ENCODE assay signal across 28 mouse cellular contexts in genomic region chr2:101610861-101611260, GRCm38 (mm10). TPM values are rescaled to one million over a fixed set of nuclear protein-coding genes. Genes with fewer than 3 reads are reported as not detected.
DNase-seq lines count a peak whose midpoint lies in the region; ATAC-seq and TF ChIP-seq lines count a peak whose summit lies in the region.
"Had no signal": no experiment of that assay in that cellular context is flagged by ENCODE, and none has a peak within 500 bp of the region (broad histone marks: within the 10 kb centered on the region; RNA-seq: fewer than 3 reads in every experiment).

No protein-coding gene starts in this region.

- no peak overlapping the region for H3K9ac ChIP-seq in midbrain, embryonic 11.5 days (ENCODE audit: low read length)
- H3K9ac ChIP-seq in midbrain, embryonic 15.5 days = no peak overlapping the region

- no peaks in the 10 kb centered on the region for H3K36me3 ChIP-seq in midbrain, embryonic 11.5 days (ENCODE audit: control insufficient read depth, insufficient read depth, low read length)
- no peaks in the 10 kb centered on the region for H3K36me3 ChIP-seq in midbrain, embryonic 15.5 days (replicated peaks)

- no peaks in the 10 kb centered on the region for H3K9me3 ChIP-seq in midbrain, embryonic 11.5 days (ENCODE audit: control insufficient read depth, low read length)
- no peaks in the 10 kb centered on the region for H3K9me3 ChIP-seq in midbrain, embryonic 15.5 days
- H3K9me3 ChIP-seq: G1E had no signal

- no peak for DNase-seq in layer of hippocampus, adult 2 months (ENCODE audit: low spot score in 2 of 2)
- no peak for DNase-seq in layer of hippocampus, postnatal 36 days
- DNase-seq in midbrain, embryonic 11.5 days (ENCODE audit: low spot score, missing footprints) = peak; percentile 79
- peak; percentile 0 for DNase-seq in thymus, postnatal 25 days
- no peak for DNase-seq in thymus, postnatal 14 days
- peak; percentile 58 for DNase-seq in brain, adult 2 months (ENCODE audit: low read depth, low spot score)
- no peak for DNase-seq in yolk sac, embryonic 10.5 days (ENCODE audit: low spot score)
- DNase-seq: adrenal gland, adult 2 months; adrenal gland, adult 8-10 months; adrenal gland, postnatal 10 days; adrenal gland, postnatal 14 days; adrenal gland, postnatal 25 days; adrenal gland, postnatal 36 days; B cell, adult 2 months; cerebellum, adult 11 months; cerebellum, adult 11-12 months; cerebellum, adult 18-20 months had no signal

- peak overlapping the region; percentile 43; the same call in 1 of the 2 replicates for H3K27ac ChIP-seq in layer of hippocampus, adult 2 months
- H3K27ac ChIP-seq in midbrain, embryonic 11.5 days (ENCODE audit: low read depth, low read length) = no peak overlapping the region
- no peak overlapping the region for H3K27ac ChIP-seq in midbrain, embryonic 15.5 days

- ATAC-seq in midbrain, embryonic 11.5 days (ENCODE audit: low FRiP score) = no peak
- ATAC-seq in midbrain, embryonic 15.5 days (replicated peaks) = no peak
- ATAC-seq: activated CD4-positive, CD25-positive, alpha-beta regulatory T cell, adult 4 months; CD4-positive, CD25-positive, alpha-beta regulatory T cell, adult 4 months; Patski had no signal

- H3K4me2 ChIP-seq in midbrain, embryonic 11.5 days = no peak overlapping the region
- H3K4me2 ChIP-seq in midbrain, embryonic 15.5 days = no peak overlapping the region

- no peak for TF ChIP-seq CTCF in layer of hippocampus, adult 2 months (conservative IDR thresholded peaks at IDR 0.05)

- H3K27me3 ChIP-seq in midbrain, embryonic 11.5 days (ENCODE audit: control insufficient read depth, insufficient read depth, low read length) = no peaks in the 10 kb centered on the region
- H3K27me3 ChIP-seq in midbrain, embryonic 15.5 days (replicated peaks) = no peaks in the 10 kb centered on the region
- H3K27me3 ChIP-seq: Patski had no signal

- H3K4me3 ChIP-seq in layer of hippocampus, adult 2 months = no peak overlapping the region
- H3K4me3 ChIP-seq in midbrain, embryonic 11.5 days (ENCODE audit: low read depth, low read length) = no peak overlapping the region
- no peak overlapping the region for H3K4me3 ChIP-seq in midbrain, embryonic 15.5 days

- 93% methylated on average over 3 of the region's 3 CpGs for WGBS in midbrain, embryonic 11.5 days
- 96% methylated on average over 3 of the region's 3 CpGs for WGBS in midbrain, embryonic 15.5 days

- H3K4me1 ChIP-seq in midbrain, embryonic 11.5 days (ENCODE audit: control insufficient read depth, insufficient read depth, low read length) = no peaks in the 10 kb centered on the region
- H3K4me1 ChIP-seq in midbrain, embryonic 15.5 days = peaks cover 5% of the 10 kb centered on the region; the same call in 1 of the 2 replicates

RNA-seq across cellular contexts. Expression of gene Rag2, which starts 13.7 kb away (rescaled TPM):
- total RNA-seq in layer of hippocampus, adult 2 months (2021) = not detected
- total RNA-seq in layer of hippocampus, postnatal 36 days (2021) = not detected
- polyA plus RNA-seq in midbrain, embryonic 11.5 days (2014; fragmentation: Nextera tagmentation; extraction: Ambion mirVana) = 0.05 TPM in 1 of 2 replicates, not detected in the other
- polyA plus RNA-seq in midbrain, embryonic 15.5 days (2015; fragmentation: Nextera tagmentation; extraction: Ambion mirVana) = not detected in 2 replicates
- total RNA-seq: adrenal gland, adult 18-20 months; adrenal gland, adult 2 months; adrenal gland, adult 8-10 months; adrenal gland, postnatal 25 days; adrenal gland, postnatal 36 days; adrenal gland, postnatal 4 days; CH12.LX; ES-E14; MEL had no signal
- polyA plus RNA-seq: activated CD4-positive, CD25-positive, alpha-beta regulatory T cell, adult 4 months; adrenal gland, adult 2 months; C2C12; G1E; Patski had no signal

RNA-seq across cellular contexts. Expression of gene Rag1, which starts 38.4 kb away (rescaled TPM):
- total RNA-seq in layer of hippocampus, adult 2 months (2021) = under 1 TPM; 0.15 to 0.25 TPM
- under 1 TPM; 0.10 to 0.12 TPM for total RNA-seq in layer of hippocampus, postnatal 36 days (2021)
- 0.12 TPM in 2 replicates for polyA plus RNA-seq in midbrain, embryonic 11.5 days (2014; fragmentation: Nextera tagmentation; extraction: Ambion mirVana)
- polyA plus RNA-seq in midbrain, embryonic 15.5 days (2015; fragmentation: Nextera tagmentation; extraction: Ambion mirVana) = 0.10 and 0.15 TPM in 2 replicates
- total RNA-seq: adrenal gland, adult 18-20 months; adrenal gland, postnatal 25 days; adrenal gland, postnatal 36 days; CH12.LX; ES-E14 had no signal
- polyA plus RNA-seq: activated CD4-positive, CD25-positive, alpha-beta regulatory T cell, adult 4 months; adrenal gland, adult 2 months; C2C12; CD4-positive, CD25-positive, alpha-beta regulatory T cell, adult 4 months; Patski had no signal

RNA-seq across cellular contexts. Expression of gene B230118H07Rik, which starts 38.5 kb away (rescaled TPM):
- total RNA-seq in layer of hippocampus, adult 2 months (2021) = 10 to 100 TPM; 32.0 to 32.3 TPM
- 10 to 100 TPM; 32.8 to 35.2 TPM for total RNA-seq in layer of hippocampus, postnatal 36 days (2021)
- 64.4 and 67.8 TPM in 2 replicates for polyA plus RNA-seq in midbrain, embryonic 11.5 days (2014; fragmentation: Nextera tagmentation; extraction: Ambion mirVana)
- polyA plus RNA-seq in midbrain, embryonic 15.5 days (2015; fragmentation: Nextera tagmentation; extraction: Ambion mirVana) = 42.6 and 46.4 TPM in 2 replicates

Comparison
In these comparisons a context has a peak if more than half of its experiments do, and no peak if none do; other contexts are left out.
1. DNase-seq: peak in midbrain, embryonic 11.5 days (single experiment), thymus, postnatal 25 days (single experiment) and brain, adult 2 months (single experiment); none in layer of hippocampus, adult 2 months (0 of 2), layer of hippocampus, postnatal 36 days (0 of 2), thymus, postnatal 14 days (single experiment) and yolk sac, embryonic 10.5 days (single experiment).